Mouse (Mus musculus): ENCODE data around the gene Creb5. TPM values are rescaled to one million over a fixed set of nuclear protein-coding genes. Genes with fewer than 3 reads are reported as not detected.

Creb5 gene
- polyA plus RNA-seq, 1 experiment from 2014 or later = 5.4 TPM

- H3K9me3 ChIP-seq (ENCODE audit: low read length) = no peaks in the 10 kb centered on the region
- H3K4me2 ChIP-seq (replicated peaks; ENCODE audit: low read depth, low read length) = no peak overlapping the region
- ATAC-seq (no peak), DNase-seq (ENCODE audit: low spot score) (peak; percentile 40)
- H3K4me3 ChIP-seq (ENCODE audit: low read depth, low read length) = no peak overlapping the region
- no peaks in the 10 kb centered on the region for H3K36me3 ChIP-seq (ENCODE audit: insufficient read depth, low read length)
- H3K9ac ChIP-seq (replicated peaks; ENCODE audit: low read depth) = no peak overlapping the region
- peaks cover 3% of the 10 kb centered on the region; the same call in 1 of the 2 replicates for H3K4me1 ChIP-seq (ENCODE audit: insufficient read depth, low read depth, low read length)
- H3K27ac ChIP-seq (ENCODE audit: low read length) = no peak overlapping the region
- H3K27me3 ChIP-seq (replicated peaks; ENCODE audit: insufficient read depth, low read length) = no peaks in the 10 kb centered on the region
- no peak for TF ChIP-seq EP300 (IDR thresholded peaks at IDR 0.05)
- no peak for TF ChIP-seq CTCF (IDR thresholded peaks at IDR 0.05)
- WGBS = 17% methylated on average over 6 of the region's 6 CpGs
Observed at GRCm38 (mm10) chr6:53308684-53309083, 21.6 kb downstream of the Creb5 start.

DNA sequence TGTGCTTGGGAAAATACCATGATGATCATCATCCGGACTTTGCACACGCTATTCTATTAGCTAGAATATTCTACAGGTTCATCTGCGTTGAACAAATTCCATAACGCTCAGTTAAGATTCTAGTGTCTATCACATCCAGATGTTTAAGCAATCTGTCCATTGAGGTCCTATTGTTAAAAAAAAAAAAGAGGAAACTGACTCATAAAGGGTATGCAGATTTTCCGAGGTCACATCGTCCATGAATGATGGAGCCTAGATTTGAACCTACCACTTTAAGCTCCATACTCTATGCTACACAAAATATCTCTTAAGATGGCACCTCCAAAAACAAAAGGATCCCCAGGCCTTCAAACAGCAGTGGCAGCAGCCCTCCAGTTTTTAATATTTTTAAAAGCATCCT lies 26.5 kb downstream of the Creb5 start:
- no peak for ATAC-seq
- Histone ChIP-seq H3K4me3 (ENCODE audit: low read depth, low read length) (no peak overlapping the region), H3K9ac (replicated peaks; ENCODE audit: low read depth) (no peak overlapping the region), H3K27ac (ENCODE audit: low read length) (no peak overlapping the region), H3K27me3 (replicated peaks; ENCODE audit: insufficient read depth, low read length) (no peaks in the 10 kb centered on the region), H3K4me2 (replicated peaks; ENCODE audit: low read depth, low read length) (no peak overlapping the region), H3K36me3 (ENCODE audit: insufficient read depth, low read length) (no peaks in the 10 kb centered on the region), H3K4me1 (ENCODE audit: insufficient read depth, low read depth, low read length) (peaks cover 2% of the 10 kb centered on the region; the same call in 1 of the 2 replicates), H3K9me3 (ENCODE audit: low read length) (no peaks in the 10 kb centered on the region)
- no peak for TF ChIP-seq CTCF (IDR thresholded peaks at IDR 0.05)
- TF ChIP-seq EP300 (IDR thresholded peaks at IDR 0.05) = no peak
- WGBS = 79% methylated on average over 6 of the region's 6 CpGs
- no peak for DNase-seq (ENCODE audit: low spot score)

GRCm38 (mm10) chr6:53314126-53314525 lies 27.1 kb downstream of the Creb5 start:
- 51% methylated on average over 10 of the region's 10 CpGs for WGBS
- Histone ChIP-seq H3K36me3 (ENCODE audit: insufficient read depth, low read length) (no peaks in the 10 kb centered on the region), H3K4me2 (replicated peaks; ENCODE audit: low read depth, low read length) (no peak overlapping the region), H3K9me3 (ENCODE audit: low read length) (no peaks in the 10 kb centered on the region), H3K27me3 (replicated peaks; ENCODE audit: insufficient read depth, low read length) (no peaks in the 10 kb centered on the region), H3K4me1 (ENCODE audit: insufficient read depth, low read depth, low read length) (no peaks in the 10 kb centered on the region), H3K9ac (replicated peaks; ENCODE audit: low read depth) (no peak overlapping the region), H3K4me3 (ENCODE audit: low read depth, low read length) (no peak overlapping the region), H3K27ac (ENCODE audit: low read length) (no peak overlapping the region)
- no peak for ATAC-seq
- no peak for DNase-seq (ENCODE audit: low spot score)
- TF ChIP-seq CTCF (IDR thresholded peaks at IDR 0.05) = no peak
- no peak for TF ChIP-seq EP300 (IDR thresholded peaks at IDR 0.05)

DNA sequence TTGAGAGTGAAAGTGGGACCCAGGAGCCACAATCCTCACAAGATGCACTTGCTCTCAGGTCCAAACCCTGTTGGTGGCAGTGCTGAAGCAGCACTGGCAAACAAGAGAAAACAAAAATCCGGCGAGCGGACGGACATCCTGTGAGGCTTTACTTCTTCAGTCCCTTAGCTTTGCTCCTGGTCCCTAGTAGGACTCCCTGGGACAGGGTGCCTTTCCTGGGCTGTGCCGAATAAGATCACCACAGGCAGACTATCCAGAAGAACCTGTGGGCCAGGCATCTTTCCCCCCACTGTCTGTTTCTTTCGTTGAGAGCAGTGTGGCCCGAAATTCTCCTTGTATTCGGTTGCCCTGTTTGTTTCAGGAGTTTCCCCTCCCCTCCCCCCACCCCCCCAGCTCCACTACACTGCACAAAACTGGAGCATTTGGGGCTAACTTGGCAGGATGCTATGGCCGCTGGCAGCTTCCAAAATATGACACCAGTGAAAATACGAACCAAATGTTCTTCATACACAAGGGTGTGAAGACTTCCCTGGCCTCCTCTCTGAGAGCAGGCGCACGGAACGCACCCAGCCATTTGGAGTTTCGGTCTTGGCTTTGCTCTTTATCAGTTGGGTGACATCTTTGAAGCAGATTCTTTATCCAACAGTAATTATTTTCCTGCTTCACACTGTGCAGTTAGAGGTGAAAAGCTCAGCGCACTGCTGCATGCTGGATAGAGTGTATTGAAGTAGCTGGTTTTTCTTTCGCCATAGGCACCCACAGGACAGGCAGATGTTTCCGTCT lies 32.7 kb downstream of the Creb5 start:
- Histone ChIP-seq H3K4me2 (replicated peaks; ENCODE audit: low read depth, low read length) (no peak overlapping the region), H3K27me3 (replicated peaks; ENCODE audit: insufficient read depth, low read length) (no peaks in the 10 kb centered on the region), H3K4me1 (ENCODE audit: insufficient read depth, low read depth, low read length) (no peaks in the 10 kb centered on the region), H3K27ac (ENCODE audit: low read length) (no peak overlapping the region), H3K4me3 (ENCODE audit: low read depth, low read length) (no peak overlapping the region), H3K36me3 (ENCODE audit: insufficient read depth, low read length) (no peaks in the 10 kb centered on the region), H3K9ac (replicated peaks; ENCODE audit: low read depth) (no peak overlapping the region), H3K9me3 (ENCODE audit: low read length) (no peaks in the 10 kb centered on the region)
- 68% methylated on average over 17 of the region's 17 CpGs for WGBS
- TF ChIP-seq EP300 (IDR thresholded peaks at IDR 0.05) = no peak
- TF ChIP-seq CTCF (IDR thresholded peaks at IDR 0.05) = no peak
- DNase-seq (ENCODE audit: low spot score) = no peak
- no peak for ATAC-seq

- Histone ChIP-seq H3K4me3 (ENCODE audit: low read depth, low read length) (no peak overlapping the region), H3K27me3 (replicated peaks; ENCODE audit: insufficient read depth, low read length) (no peaks in the 10 kb centered on the region), H3K9me3 (ENCODE audit: low read length) (no peaks in the 10 kb centered on the region), H3K27ac (ENCODE audit: low read length) (no peak overlapping the region), H3K4me1 (ENCODE audit: insufficient read depth, low read depth, low read length) (no peaks in the 10 kb centered on the region), H3K9ac (replicated peaks; ENCODE audit: low read depth) (no peak overlapping the region), H3K4me2 (replicated peaks; ENCODE audit: low read depth, low read length) (no peak overlapping the region), H3K36me3 (ENCODE audit: insufficient read depth, low read length) (no peaks in the 10 kb centered on the region)
- ATAC-seq = peak; percentile 89
- DNase-seq (ENCODE audit: low spot score) = peak; percentile 51
- WGBS = 25% methylated on average over 9 of the region's 9 CpGs
- TF ChIP-seq CTCF (IDR thresholded peaks at IDR 0.05) = no peak
- no peak for TF ChIP-seq EP300 (IDR thresholded peaks at IDR 0.05)
Observed at GRCm38 (mm10) chr6:53337398-53337797, 50.3 kb downstream of the Creb5 start.

DNA sequence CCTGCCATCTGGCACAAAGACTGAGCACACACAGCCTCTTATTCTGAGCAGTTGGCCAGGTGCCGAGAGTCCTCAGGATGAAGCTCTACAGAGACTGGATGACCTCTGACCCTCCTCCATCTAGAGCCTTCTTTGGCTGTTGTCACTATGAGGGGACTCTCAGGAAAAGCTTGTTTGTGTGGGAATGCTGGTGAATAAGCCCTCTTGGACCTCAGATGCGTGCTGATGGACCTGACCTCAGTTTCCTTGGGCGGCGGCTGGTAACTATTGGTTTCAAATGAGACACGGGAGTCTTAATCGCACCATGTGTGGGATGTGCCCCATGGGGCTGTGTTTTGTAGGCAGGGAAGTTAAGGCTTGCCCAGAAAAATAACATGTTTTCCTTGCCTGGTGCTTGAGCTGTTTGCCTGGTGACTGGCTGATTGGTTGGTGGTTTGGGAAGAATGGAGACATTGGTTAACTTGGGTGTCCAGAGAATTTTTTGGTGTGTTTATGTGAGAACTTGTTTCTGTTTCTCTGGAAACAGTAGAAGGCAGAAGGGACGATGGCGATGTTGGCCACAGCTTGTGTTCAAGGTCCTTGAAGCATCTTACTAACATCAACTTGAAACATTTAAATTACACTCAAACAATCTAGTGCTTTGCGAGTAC lies 65.4 kb downstream of the Creb5 start:
- no peak for TF ChIP-seq EP300 (IDR thresholded peaks at IDR 0.05)
- TF ChIP-seq CTCF (IDR thresholded peaks at IDR 0.05) = no peak
- Histone ChIP-seq H3K4me2 (replicated peaks; ENCODE audit: low read depth, low read length) (no peak overlapping the region), H3K4me1 (ENCODE audit: insufficient read depth, low read depth, low read length) (no peaks in the 10 kb centered on the region), H3K9ac (replicated peaks; ENCODE audit: low read depth) (no peak overlapping the region), H3K9me3 (ENCODE audit: low read length) (no peaks in the 10 kb centered on the region), H3K4me3 (ENCODE audit: low read depth, low read length) (no peak overlapping the region), H3K27me3 (replicated peaks; ENCODE audit: insufficient read depth, low read length) (no peaks in the 10 kb centered on the region), H3K27ac (ENCODE audit: low read length) (no peak overlapping the region), H3K36me3 (ENCODE audit: insufficient read depth, low read length) (no peaks in the 10 kb centered on the region)
- ATAC-seq (no peak), DNase-seq (ENCODE audit: low spot score) (no peak)
- 81% methylated on average over 9 of the region's 9 CpGs for WGBS

Measured in lung, postnatal 0 days (tissue).